Mouse (Mus musculus) cerebellum, postnatal 10 days (tissue): ENCODE measurements around the gene Cpm.

Experiments
- DNase-seq, 2 experiments: peaks; one replicate each; pipeline ENCODE4 v3.0.0; 2021; ENCODE audit warnings: mixed read lengths in 2 of 2

The Cpm gene

GRCm38 (mm10) chr10:117663865-117664200 is 34.5 kb downstream of the Cpm start:
- DNase-seq, result peak in 1 of 2 experiments; percentile 34

GRCm38 (mm10) chr10:117664208-117664925 is 35.1 kb downstream of the Cpm start:
- DNase-seq, result no peak

- DNase-seq, result no peak
Observed at GRCm38 (mm10) chr10:117664926-117665209, 35.6 kb downstream of the Cpm start.

GRCm38 (mm10) chr10:117665376-117666275 is 36.3 kb downstream of the Cpm start:
- DNase-seq, result no peak

GRCm38 (mm10) chr10:117666361-117666760 is 37.1 kb downstream of the Cpm start:
- no peak for DNase-seq

- no peak for DNase-seq
Observed at GRCm38 (mm10) chr10:117666947-117667630, 37.8 kb downstream of the Cpm start.

- no peak for DNase-seq
Observed at GRCm38 (mm10) chr10:117667663-117668507, 38.6 kb downstream of the Cpm start.

GRCm38 (mm10) chr10:117668546-117669300 is 39.4 kb downstream of the Cpm start:
- no peak for DNase-seq

GRCm38 (mm10) chr10:117669449-117670090 is 40.3 kb downstream of the Cpm start:
- DNase-seq, result no peak

- DNase-seq, result no peak
Observed at GRCm38 (mm10) chr10:117670092-117670491, 40.8 kb downstream of the Cpm start.

GRCm38 (mm10) chr10:117670791-117671190 is 41.5 kb downstream of the Cpm start:
- DNase-seq, result no peak

- DNase-seq, result no peak
Observed at GRCm38 (mm10) chr10:117671266-117671665, 42.0 kb downstream of the Cpm start.

- no peak for DNase-seq
Observed at GRCm38 (mm10) chr10:117671930-117672666, 42.8 kb downstream of the Cpm start.

- peak; percentile 57 to 71 for DNase-seq
Observed at GRCm38 (mm10) chr10:117672693-117673092, 43.4 kb downstream of the Cpm start.

- no peak for DNase-seq
Observed at GRCm38 (mm10) chr10:117673913-117674312, 44.6 kb downstream of the Cpm start.

GRCm38 (mm10) chr10:117674359-117675019 is 45.2 kb downstream of the Cpm start:
- no peak for DNase-seq

- peak; percentile 93 to 96 for DNase-seq
Observed at GRCm38 (mm10) chr10:117675096-117676035, 46.1 kb downstream of the Cpm start.

- peak; percentile 79 to 83 for DNase-seq
Observed at GRCm38 (mm10) chr10:117676036-117676643, 46.8 kb downstream of the Cpm start.
